Mouse (Mus musculus) erythroblast, embryonic 14.5 days (primary cell): ENCODE results near the gene Fsd1.

Experiments
- GATA1 ChIP-seq: IDR thresholded peaks from 2 replicates; pipeline ENCODE4 v1.6.1; 2012; ENCODE audit warnings: low read length, inconsistent platforms, mixed read lengths
- TAL1 ChIP-seq: IDR thresholded peaks from 3 replicates; pipeline ENCODE4 v1.6.1; 2012; ENCODE audit warnings: low read length, inconsistent platforms, mixed read lengths

- no peak for TF ChIP-seq GATA1
- TF ChIP-seq TAL1: no peak
These were observed 28.4 kb upstream of the Fsd1 start for GRCm38 (mm10) chr17:55957726-55958583.
